Mouse (Mus musculus) midbrain, embryonic 12.5 days (tissue): ENCODE data around the gene Ndufa13. TPM values are rescaled to one million over a fixed set of nuclear protein-coding genes. Genes with fewer than 3 reads are reported as not detected.

Source experiments
- ATAC-seq: fragments of 200-750 bp; cut with Nextera tagmentation; 2 replicates; pipeline ENCODE4 v1.8.0; 2017; ENCODE audit warnings: low read depth, moderate TSS enrichment, moderate library complexity; ENCODE audit not compliant: low FRiP score
- H3K27ac ChIP-seq: fragments of 300-500 bp; sonication (generic); replicated peaks from 2 replicates; pipeline ENCODE4 v1.5.1; 2016; ENCODE audit warnings: mild to moderate bottlenecking
- H3K27me3 ChIP-seq: fragments of 300-500 bp; sonication (generic); 2 replicates; pipeline ENCODE4 v1.6.1; 2016; ENCODE audit warnings: mild to moderate bottlenecking
- H3K36me3 ChIP-seq: fragments of 300-500 bp; sonication (generic); 2 replicates; pipeline ENCODE4 v1.6.1; 2016
- H3K4me1 ChIP-seq: fragments of 300-500 bp; sonication (generic); 2 replicates; pipeline ENCODE4 v1.6.1; 2016
- H3K4me2 ChIP-seq: fragments of 300-500 bp; sonication (generic); replicated peaks from 2 replicates; pipeline ENCODE4 v1.6.1; 2016; ENCODE audit warnings: mild to moderate bottlenecking, moderate library complexity
- H3K4me3 ChIP-seq: fragments of 300-500 bp; sonication (generic); 2 replicates; pipeline ENCODE4 v1.5.1; 2016; ENCODE audit warnings: mild to moderate bottlenecking
- H3K9ac ChIP-seq: fragments of 300-500 bp; sonication (generic); replicated peaks from 2 replicates; pipeline ENCODE4 v1.6.1; 2016; ENCODE audit warnings: mild to moderate bottlenecking, moderate library complexity
- H3K9me3 ChIP-seq: fragments of 300-500 bp; sonication (generic); 2 replicates; pipeline ENCODE4 v1.6.1; 2016; ENCODE audit warnings: mild to moderate bottlenecking
- WGBS: fragments of 180-500 bp; shearing (Covaris S2); methylation state at CpG from one replicate; pipeline ENCODE4 v1.1.7; 2016; 5-methylcytosine and 5-hydroxymethylcytosine counted together
- polyA plus RNA-seq: library from polyadenylated mRNA; unstranded; fragments of >200 nt; fragmentation: Nextera tagmentation; extraction: Ambion mirVana; gene quantifications from 2 replicates; pipeline ENCODE4 v1.2.1, GENCODE M21; 2016

Ndufa13 gene
- polyA plus RNA-seq, 1 experiment from 2014 or later, result 165 TPM

DNA sequence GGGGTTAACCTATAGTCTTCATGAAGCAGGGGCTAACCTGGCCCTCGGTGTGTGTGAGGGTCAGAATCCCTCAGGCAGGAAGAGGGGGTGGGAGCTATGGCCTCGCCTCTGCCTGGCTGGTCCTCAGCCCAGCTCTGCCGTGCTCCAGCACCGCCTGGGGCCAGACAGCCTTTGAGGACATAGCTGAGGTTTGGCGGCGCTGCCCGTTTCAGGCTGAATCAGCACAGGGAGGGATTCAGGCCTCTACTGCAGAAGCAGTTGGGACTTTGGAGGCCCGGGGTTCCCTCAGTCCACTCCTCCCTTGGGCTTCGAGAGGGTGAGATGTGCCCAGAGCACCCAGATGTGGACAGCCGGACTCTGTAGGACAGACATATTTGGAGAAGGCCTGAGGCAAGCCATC lies 26.3 kb downstream of the Ndufa13 start:
- H3K27ac ChIP-seq, result no peak overlapping the region
- peaks cover 3% of the 10 kb centered on the region for H3K4me1 ChIP-seq
- ATAC-seq, result no peak
- peaks cover 51% of the 10 kb centered on the region for H3K27me3 ChIP-seq
- WGBS, result 54% methylated on average over 10 of the region's 10 CpGs
- no peak overlapping the region for H3K4me3 ChIP-seq
- no peak overlapping the region for H3K4me2 ChIP-seq
- H3K9me3 ChIP-seq, result no peaks in the 10 kb centered on the region
- no peak overlapping the region for H3K9ac ChIP-seq
- peaks cover 11% of the 10 kb centered on the region; the same call in 1 of the 2 replicates for H3K36me3 ChIP-seq

DNA sequence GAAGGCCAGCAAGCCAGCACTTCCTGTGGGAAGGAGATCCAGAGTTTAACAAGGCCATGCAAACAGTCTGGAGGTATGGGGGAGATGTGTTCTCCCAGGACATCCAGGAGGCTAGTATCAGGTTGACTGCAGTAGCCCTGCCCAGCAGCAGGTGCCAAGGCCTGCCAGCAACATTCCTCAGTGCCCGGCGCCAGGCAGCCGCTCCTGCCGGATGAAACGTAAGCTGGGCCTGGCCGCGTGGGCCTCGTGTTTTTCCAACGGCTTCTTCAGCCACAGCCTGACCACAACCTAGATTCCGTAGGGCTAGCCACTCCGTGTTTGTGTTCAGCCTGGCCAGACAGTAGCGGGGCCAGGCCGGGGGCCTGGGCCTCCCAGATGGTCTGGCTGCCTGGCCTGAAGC lies 27.7 kb downstream of the Ndufa13 start:
- H3K4me2 ChIP-seq, result no peak overlapping the region
- H3K4me1 ChIP-seq, result no peaks in the 10 kb centered on the region
- no peak overlapping the region for H3K9ac ChIP-seq
- no peak for ATAC-seq
- H3K4me3 ChIP-seq, result no peak overlapping the region
- H3K36me3 ChIP-seq, result peaks cover 19% of the 10 kb centered on the region; the same call in 1 of the 2 replicates
- H3K27me3 ChIP-seq, result peaks cover 37% of the 10 kb centered on the region
- H3K27ac ChIP-seq, result no peak overlapping the region
- no peaks in the 10 kb centered on the region for H3K9me3 ChIP-seq
- 89% methylated on average over 13 of the region's 13 CpGs for WGBS

DNA sequence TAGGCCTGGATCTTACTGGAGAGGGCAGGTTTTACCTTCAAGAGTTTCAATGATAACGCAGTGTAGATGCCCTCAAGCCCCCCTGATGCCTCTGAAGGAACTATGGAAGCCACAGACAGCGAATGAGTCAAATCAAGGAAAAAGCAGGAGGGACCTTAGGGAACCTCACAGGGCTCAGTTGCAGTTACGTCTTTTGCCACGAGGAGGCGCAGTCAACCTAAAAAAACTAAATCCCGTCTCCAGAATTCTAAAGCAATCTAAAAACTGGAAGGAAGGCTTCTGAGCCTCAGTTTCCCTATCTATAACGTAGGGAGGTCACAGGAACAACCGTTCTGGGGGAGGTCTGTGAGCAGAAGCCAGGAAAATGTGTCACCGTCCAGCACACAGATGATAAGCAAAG lies 28.2 kb downstream of the Ndufa13 start:
- Histone ChIP-seq H3K4me3 (no peak overlapping the region), H3K9ac (no peak overlapping the region), H3K27ac (no peak overlapping the region), H3K36me3 (peaks cover 19% of the 10 kb centered on the region; the same call in 1 of the 2 replicates), H3K4me1 (no peaks in the 10 kb centered on the region), H3K9me3 (no peaks in the 10 kb centered on the region), H3K27me3 (peaks cover 32% of the 10 kb centered on the region), H3K4me2 (no peak overlapping the region)
- 12% methylated on average over 9 of the region's 9 CpGs for WGBS
- ATAC-seq, result no peak

DNA sequence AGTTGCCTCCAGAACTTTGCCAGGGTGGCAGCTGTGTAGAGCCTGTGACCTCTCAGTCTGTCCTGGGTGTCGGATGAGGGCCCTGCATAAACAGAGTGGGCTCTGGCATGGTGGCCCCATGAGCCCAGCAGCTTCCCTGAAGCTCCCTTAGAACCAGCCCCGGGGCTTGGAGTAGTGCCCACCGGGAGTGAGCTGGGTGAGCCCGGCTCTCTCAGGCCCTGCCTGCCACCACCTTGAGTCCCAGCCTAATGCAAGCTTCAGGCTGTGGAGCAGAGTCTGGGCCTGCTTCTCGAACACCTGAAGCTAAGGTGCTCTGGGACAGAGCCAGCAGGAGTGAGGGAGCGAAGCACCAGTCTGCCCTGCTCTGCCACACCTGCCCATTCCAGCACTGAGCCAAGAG lies 31.5 kb downstream of the Ndufa13 start:
- H3K9ac ChIP-seq, result no peak overlapping the region
- ATAC-seq, result no peak
- H3K4me1 ChIP-seq, result no peaks in the 10 kb centered on the region
- 88% methylated on average over 6 of the region's 6 CpGs for WGBS
- H3K4me2 ChIP-seq, result no peak overlapping the region
- no peaks in the 10 kb centered on the region for H3K9me3 ChIP-seq
- no peak overlapping the region for H3K27ac ChIP-seq
- H3K4me3 ChIP-seq, result no peak overlapping the region
- 0 out of 2 replicates have a peak, but pooled peaks cover 3% of the 10 kb centered on the region for H3K27me3 ChIP-seq
- peaks cover 22% of the 10 kb centered on the region for H3K36me3 ChIP-seq

DNA sequence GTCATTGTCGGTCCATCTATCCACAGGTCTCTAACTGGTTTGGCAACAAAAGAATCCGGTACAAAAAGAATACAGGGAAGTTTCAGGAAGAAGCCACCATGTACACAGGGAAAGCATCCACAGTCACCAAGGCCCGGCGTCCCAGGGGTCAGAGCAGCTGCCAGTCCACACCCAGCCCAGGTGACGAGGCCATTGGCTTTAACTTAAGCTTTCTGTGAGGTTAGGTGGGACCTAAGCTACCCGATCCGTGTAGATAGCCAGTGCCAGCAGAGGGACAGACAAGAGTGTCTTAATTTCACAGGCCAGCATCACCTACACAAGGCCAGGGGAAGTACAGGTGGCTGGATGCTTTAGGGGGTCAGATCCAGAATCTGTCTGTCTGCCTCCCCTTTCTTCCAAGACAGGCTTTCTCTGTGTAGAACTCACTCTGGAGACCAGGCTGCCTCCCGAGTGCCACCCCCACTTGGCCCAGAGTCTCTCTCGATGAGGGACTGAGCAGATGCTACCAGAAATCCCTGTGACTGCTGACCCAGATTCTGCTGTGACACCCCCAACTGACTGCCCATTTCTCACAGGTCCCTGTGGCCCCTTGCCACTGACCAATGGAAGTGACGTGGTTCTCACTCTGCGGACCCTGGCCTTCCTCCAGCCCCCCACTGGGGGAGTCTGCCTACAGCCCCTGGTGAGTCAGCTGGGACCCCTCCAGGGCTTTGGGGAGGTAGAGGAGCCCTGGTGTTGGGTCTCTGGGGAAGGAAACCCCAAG lies 32.2 kb downstream of the Ndufa13 start:
- H3K36me3 ChIP-seq, result peaks cover 27% of the 10 kb centered on the region
- H3K27me3 ChIP-seq, result no peaks in the 10 kb centered on the region
- ATAC-seq, result no peak
- H3K9me3 ChIP-seq, result no peaks in the 10 kb centered on the region
- no peak overlapping the region for H3K27ac ChIP-seq
- H3K4me1 ChIP-seq, result no peaks in the 10 kb centered on the region
- H3K4me2 ChIP-seq, result no peak overlapping the region
- no peak overlapping the region for H3K9ac ChIP-seq
- 87% methylated on average over 11 of the region's 11 CpGs for WGBS
- no peak overlapping the region for H3K4me3 ChIP-seq

DNA sequence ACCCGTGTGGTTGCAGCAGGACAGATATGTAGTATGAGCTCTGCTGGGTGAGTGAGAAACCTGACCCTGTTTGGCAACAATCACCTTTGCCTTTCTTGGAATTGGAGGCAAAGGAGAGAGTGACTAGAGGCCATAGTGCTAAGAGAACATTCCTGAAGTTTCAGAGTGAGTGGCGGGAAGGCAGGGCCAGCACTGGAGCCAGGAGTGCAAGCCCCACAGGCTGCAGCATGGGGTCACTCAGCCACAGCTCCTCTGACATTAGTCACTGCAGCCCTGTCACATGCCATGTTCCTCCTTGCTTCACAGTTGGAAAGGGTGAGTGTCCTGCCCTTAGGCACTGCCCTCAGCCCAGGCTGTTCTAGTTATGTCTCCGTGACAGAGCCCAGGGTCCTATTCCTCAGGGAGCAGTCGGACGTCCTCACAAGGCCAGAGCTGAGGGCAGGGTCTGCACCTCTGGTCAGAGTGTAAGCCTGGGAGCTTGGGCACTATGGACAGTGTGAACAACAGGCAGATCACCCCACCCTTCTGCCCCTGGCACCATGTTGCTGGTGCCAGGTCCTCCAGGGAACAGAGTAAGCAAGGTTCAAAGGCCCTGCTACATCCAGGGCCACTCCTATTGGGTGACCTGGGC lies 34.5 kb downstream of the Ndufa13 start:
- Histone ChIP-seq H3K9me3 (no peaks in the 10 kb centered on the region), H3K4me1 (no peaks in the 10 kb centered on the region), H3K4me2 (no peak overlapping the region), H3K27me3 (no peaks in the 10 kb centered on the region), H3K9ac (no peak overlapping the region), H3K27ac (no peak overlapping the region), H3K36me3 (peaks cover 40% of the 10 kb centered on the region), H3K4me3 (no peak overlapping the region)
- ATAC-seq, result no peak
- WGBS, result 89% methylated on average over 5 of the region's 5 CpGs

DNA sequence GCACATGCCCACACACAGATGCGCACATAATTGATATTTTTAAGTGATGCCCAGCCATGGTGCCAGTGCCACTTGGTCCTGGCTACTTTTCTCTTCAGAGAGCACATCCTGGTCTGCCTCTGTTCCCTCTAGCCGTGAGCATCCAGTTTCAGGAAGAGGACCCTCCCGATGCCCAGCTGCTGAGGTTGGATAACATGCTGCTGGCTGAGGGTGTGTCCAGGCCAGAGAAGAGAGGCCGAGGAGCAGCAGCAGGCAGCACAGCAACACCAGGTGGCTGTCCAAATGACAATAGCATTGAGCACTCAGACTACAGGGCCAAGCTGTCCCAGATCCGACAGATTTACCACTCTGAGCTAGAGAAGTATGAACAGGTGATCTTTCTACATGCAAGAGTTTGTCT lies 38.2 kb downstream of the Ndufa13 start:
- no peaks in the 10 kb centered on the region for H3K4me1 ChIP-seq
- no peak overlapping the region for H3K27ac ChIP-seq
- no peaks in the 10 kb centered on the region for H3K9me3 ChIP-seq
- WGBS, result 77% methylated on average over 5 of the region's 5 CpGs
- ATAC-seq, result no peak
- H3K9ac ChIP-seq, result no peak overlapping the region
- H3K27me3 ChIP-seq, result no peaks in the 10 kb centered on the region
- H3K36me3 ChIP-seq, result peaks cover 45% of the 10 kb centered on the region
- no peak overlapping the region for H3K4me3 ChIP-seq
- H3K4me2 ChIP-seq, result no peak overlapping the region

DNA sequence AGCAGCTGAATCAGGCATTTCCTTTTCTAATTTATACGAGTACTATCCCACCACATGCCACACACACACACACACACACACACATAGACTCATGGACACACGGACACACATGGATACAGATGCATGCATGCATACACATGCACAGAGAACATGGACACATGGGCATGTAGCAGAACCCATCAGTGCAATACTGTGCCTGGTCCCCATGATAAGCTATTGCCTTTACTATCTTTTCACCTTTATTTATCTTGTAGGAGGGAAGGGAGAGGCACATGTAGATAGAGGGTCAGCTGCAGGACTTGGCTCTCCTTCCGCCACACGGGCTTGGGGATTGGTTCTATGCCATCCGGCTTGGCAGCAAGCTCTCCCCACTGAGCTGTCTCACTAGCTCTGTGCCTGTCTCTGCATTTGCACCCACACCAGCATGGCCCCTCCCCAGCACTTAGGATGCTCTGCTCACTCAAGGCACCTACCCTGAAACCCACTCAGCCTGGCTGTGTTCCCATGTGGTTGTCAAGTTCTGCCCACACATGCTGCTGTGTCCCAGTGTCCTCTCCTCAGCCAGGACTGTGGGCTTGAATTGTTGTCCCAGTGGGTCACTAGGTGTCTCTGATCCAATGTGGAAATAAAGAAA lies 38.9 kb downstream of the Ndufa13 start:
- no peak overlapping the region for H3K9ac ChIP-seq
- H3K36me3 ChIP-seq, result peaks cover 50% of the 10 kb centered on the region
- ATAC-seq, result no peak
- H3K9me3 ChIP-seq, result no peaks in the 10 kb centered on the region
- H3K4me1 ChIP-seq, result no peaks in the 10 kb centered on the region
- no peak overlapping the region for H3K4me2 ChIP-seq
- no peak overlapping the region for H3K4me3 ChIP-seq
- H3K27me3 ChIP-seq, result no peaks in the 10 kb centered on the region
- no peak overlapping the region for H3K27ac ChIP-seq
- 90% methylated on average over 5 of the region's 5 CpGs for WGBS

DNA sequence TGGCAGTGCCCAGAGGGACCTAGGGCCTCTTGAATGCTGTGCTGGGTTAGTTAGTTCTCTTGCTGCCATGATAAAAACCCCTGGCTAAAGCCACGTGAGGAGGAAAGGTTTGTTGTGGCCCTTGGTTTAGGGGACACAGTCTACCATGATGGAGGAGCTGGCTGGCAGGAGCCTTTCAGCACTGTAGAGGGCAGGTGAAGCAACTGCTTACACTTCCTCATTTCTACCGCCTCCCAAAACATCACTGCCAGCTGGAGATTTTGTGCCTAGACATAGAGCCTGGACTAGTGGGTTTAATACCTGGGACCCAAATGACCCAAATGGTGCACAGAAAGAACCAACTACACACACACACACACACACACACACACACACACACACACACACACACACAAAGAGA lies 41.1 kb downstream of the Ndufa13 start:
- Histone ChIP-seq H3K4me1 (no peaks in the 10 kb centered on the region), H3K9me3 (no peaks in the 10 kb centered on the region), H3K9ac (no peak overlapping the region), H3K4me3 (no peak overlapping the region), H3K4me2 (no peak overlapping the region), H3K36me3 (peaks cover 50% of the 10 kb centered on the region), H3K27me3 (no peaks in the 10 kb centered on the region), H3K27ac (no peak overlapping the region)
- no peak for ATAC-seq
- WGBS, result 74% methylated on average over 2 of the region's 2 CpGs

DNA sequence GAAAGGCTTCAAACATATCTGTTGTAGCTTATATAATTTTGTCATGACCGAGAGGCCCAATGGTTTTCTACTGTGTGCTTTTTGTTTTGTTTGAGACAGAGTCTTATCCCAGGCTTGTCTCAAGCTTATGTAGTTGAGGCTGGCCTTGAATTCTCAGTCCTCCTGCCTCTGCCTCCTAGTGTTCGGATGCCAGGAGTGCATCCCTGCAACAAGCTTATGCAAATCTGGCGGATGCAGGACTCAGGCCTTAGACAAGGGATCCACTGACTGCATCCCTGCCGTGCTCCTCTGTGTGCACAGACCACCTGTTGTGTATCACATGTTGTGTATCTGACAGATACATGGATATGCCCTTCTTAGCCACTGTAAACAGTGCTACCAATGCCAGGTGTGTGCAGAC lies 41.6 kb downstream of the Ndufa13 start:
- H3K9me3 ChIP-seq, result no peaks in the 10 kb centered on the region
- no peaks in the 10 kb centered on the region for H3K4me1 ChIP-seq
- no peak overlapping the region for H3K27ac ChIP-seq
- 60% methylated on average over 4 of the region's 4 CpGs for WGBS
- no peaks in the 10 kb centered on the region for H3K27me3 ChIP-seq
- H3K4me2 ChIP-seq, result no peak overlapping the region
- ATAC-seq, result 0 out of 2 replicates have a peak, but pooled peaks have one; percentile 27
- H3K36me3 ChIP-seq, result peaks cover 45% of the 10 kb centered on the region
- H3K4me3 ChIP-seq, result no peak overlapping the region
- no peak overlapping the region for H3K9ac ChIP-seq

DNA sequence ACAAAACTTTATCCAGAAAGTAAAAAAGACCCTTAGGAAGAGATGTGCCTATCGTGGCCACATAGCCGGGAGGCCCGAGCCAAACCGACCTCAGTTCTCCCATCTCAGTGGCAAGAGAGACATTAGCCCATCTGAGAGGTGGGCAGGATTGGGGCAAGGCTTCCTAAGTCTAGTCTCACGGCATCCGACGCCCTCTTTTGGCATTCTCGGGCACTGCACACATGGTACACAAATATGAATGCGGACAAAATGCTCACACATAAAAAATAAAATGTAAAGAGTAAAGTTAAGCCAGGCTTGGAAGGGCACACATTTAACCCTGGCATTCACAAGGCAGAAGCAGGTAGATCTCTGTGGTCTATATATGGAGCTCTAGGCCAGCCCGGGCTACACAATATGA lies 48.5 kb downstream of the Ndufa13 start:
- Histone ChIP-seq H3K4me3 (no peak overlapping the region), H3K4me2 (no peak overlapping the region), H3K9me3 (no peaks in the 10 kb centered on the region), H3K9ac (no peak overlapping the region), H3K36me3 (peaks cover 16% of the 10 kb centered on the region), H3K4me1 (no peaks in the 10 kb centered on the region), H3K27ac (no peak overlapping the region), H3K27me3 (no peaks in the 10 kb centered on the region)
- ATAC-seq, result no peak
- WGBS, result 95% methylated on average over 10 of the region's 10 CpGs

DNA sequence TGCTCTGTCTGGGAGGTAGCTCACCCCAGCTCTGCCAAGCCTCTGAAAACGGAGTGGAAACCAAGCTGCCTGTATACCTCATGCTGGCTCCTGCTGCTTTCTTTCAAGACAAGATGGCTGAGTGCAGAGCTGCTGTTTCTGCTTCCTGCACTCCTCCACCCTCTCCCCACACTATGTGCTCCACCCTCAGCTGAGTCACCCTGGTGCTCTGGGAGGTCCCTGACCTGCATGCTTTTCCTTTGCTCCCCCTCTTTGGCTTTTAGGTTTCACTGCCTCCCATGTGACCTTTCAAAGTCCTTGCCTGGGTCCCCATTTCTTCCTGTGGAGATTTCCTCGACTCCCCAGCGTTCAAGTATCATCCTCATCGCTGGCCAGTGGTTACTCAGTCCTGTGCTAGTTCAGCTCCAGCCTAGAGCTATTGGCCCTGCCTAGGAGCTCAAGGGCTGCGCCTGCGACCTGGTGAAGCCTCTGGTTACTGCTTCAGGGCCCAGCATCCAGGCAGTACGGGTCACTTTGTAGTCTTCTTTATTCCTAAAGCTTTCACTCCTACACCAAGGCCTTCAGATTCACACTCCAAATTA lies 51.3 kb downstream of the Ndufa13 start:
- H3K27me3 ChIP-seq, result no peaks in the 10 kb centered on the region
- H3K4me3 ChIP-seq, result no peak overlapping the region
- no peaks in the 10 kb centered on the region for H3K4me1 ChIP-seq
- 80% methylated on average over 7 of the region's 7 CpGs for WGBS
- H3K27ac ChIP-seq, result no peak overlapping the region
- H3K9ac ChIP-seq, result no peak overlapping the region
- no peak for ATAC-seq
- H3K9me3 ChIP-seq, result no peaks in the 10 kb centered on the region
- no peak overlapping the region for H3K4me2 ChIP-seq
- H3K36me3 ChIP-seq, result peaks cover 18% of the 10 kb centered on the region
